Mouse (Mus musculus) granulocyte monocyte progenitor cell, adult 5-6 weeks (primary cell): Measurements from ENCODE around the gene Hopx. TPM values are rescaled to one million over a fixed set of nuclear protein-coding genes. Genes with fewer than 3 reads are reported as not detected.
A peak's percentile ranks its signal among the peaks of the same experiment; 100 is the strongest.

Experiments used
- ATAC-seq: replicated peaks from 2 replicates; pipeline ENCODE4 v1.8.0; 2016; ENCODE audit warnings: mild to moderate bottlenecking, moderate TSS enrichment, inconsistent platforms; ENCODE audit not compliant: poor library complexity, severe bottlenecking
- total RNA-seq, 2 experiments: library from RNA; stranded (forward) in 1 of 2; stranded (reverse) in 1 of 2; fragments of 200-712, 200-1000 nt in 1 of 2; fragments of >200 nt in 1 of 2; fragmentation: Nextera tagmentation in 1 of 2; gene quantifications; 2 replicates each; pipeline ENCODE4 v1.2.3; 2014 to 2017

Hopx gene
- total RNA-seq, 2 experiments from 2014 or later = 1.9 to 5.4 TPM

GRCm38 (mm10) chr5:77134465-77134864 is 19.5 kb upstream of the Hopx start:
- peak; percentile 91 for ATAC-seq

GRCm38 (mm10) chr5:77133960-77134359 is 19.0 kb upstream of the Hopx start:
- ATAC-seq = no peak

GRCm38 (mm10) chr5:77132457-77133135 is 17.7 kb upstream of the Hopx start:
- ATAC-seq = no peak

- ATAC-seq = no peak
Observed at GRCm38 (mm10) chr5:77131879-77132278, 17.0 kb upstream of the Hopx start.

GRCm38 (mm10) chr5:77130310-77131020 is 15.5 kb upstream of the Hopx start:
- ATAC-seq = no peak

GRCm38 (mm10) chr5:77129907-77130306 is 15.0 kb upstream of the Hopx start:
- no peak for ATAC-seq

- ATAC-seq = no peak
Observed at GRCm38 (mm10) chr5:77128854-77129253, 13.9 kb upstream of the Hopx start.

GRCm38 (mm10) chr5:77126415-77126968 is 11.6 kb upstream of the Hopx start:
- no peak for ATAC-seq

GRCm38 (mm10) chr5:77124817-77125283 is 9.9 kb upstream of the Hopx start:
- 0 out of 2 replicates have a peak, but pooled peaks have one; percentile 1 for ATAC-seq

GRCm38 (mm10) chr5:77124165-77124564 is 9.2 kb upstream of the Hopx start:
- ATAC-seq = peak; percentile 52; the same call in 1 of the 2 replicates

GRCm38 (mm10) chr5:77123597-77123996 is 8.7 kb upstream of the Hopx start:
- ATAC-seq = 0 out of 2 replicates have a peak, but pooled peaks have one; percentile 31

GRCm38 (mm10) chr5:77122254-77123192 is 7.6 kb upstream of the Hopx start:
- ATAC-seq = no peak

- no peak for ATAC-seq
Observed at GRCm38 (mm10) chr5:77120701-77121100, 5.8 kb upstream of the Hopx start.

GRCm38 (mm10) chr5:77119475-77120422 is 4.8 kb upstream of the Hopx start:
- ATAC-seq = peak; percentile 41; the same call in 1 of the 2 replicates

GRCm38 (mm10) chr5:77115732-77116131 is 811 bp upstream of the Hopx start:
- no peak for ATAC-seq

GRCm38 (mm10) chr5:77113773-77114172 is 1.1 kb downstream of the Hopx start:
- no peak for ATAC-seq

GRCm38 (mm10) chr5:77112066-77112465 is 2.9 kb downstream of the Hopx start:
- no peak for ATAC-seq

- ATAC-seq = no peak
Observed at GRCm38 (mm10) chr5:77109814-77110213, 5.1 kb downstream of the Hopx start.

- ATAC-seq = no peak
Observed at GRCm38 (mm10) chr5:77108806-77109205, 6.1 kb downstream of the Hopx start.
